Mouse (Mus musculus): Measurements from ENCODE around the gene Fhit. TPM values are rescaled to one million over a fixed set of nuclear protein-coding genes. Genes with fewer than 3 reads are reported as not detected.
"Not testable (repeated sequence)": the region's sequence is repeated elsewhere in the genome, so short reads cannot be mapped to it uniquely, and the experiment has no call there.

The Fhit gene
- 4.3 and 10.4 TPM in 2 replicates for total RNA-seq (2014; fragmentation: Nextera tagmentation)
- total RNA-seq (2017) = 0.62 and 2.1 TPM in 2 replicates

DNA sequence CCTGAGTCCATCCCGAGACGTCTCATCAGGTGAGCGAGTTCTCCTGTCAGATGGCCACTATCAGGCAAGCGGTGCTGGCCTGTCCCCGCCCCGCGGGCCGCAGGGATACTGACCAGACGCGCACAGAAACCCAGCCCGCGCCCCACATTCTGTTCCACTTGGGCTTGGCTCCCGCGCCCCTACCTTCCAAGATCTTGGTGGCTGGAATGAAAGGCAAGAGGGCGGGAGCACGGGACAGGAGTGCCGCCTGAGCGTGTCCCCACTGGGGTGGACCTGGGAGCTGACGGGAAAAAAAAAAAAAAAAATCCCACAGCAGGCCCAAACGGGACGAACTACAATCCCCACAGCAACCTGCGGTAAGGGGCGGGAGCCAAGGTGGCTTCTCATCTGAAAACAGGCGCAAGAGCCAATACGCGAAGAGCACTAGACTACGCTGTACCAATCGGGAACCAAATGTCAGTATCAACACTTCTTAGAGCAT lies at the start of gene Fhit:
TSS of gene Fhit (minus strand) at position 285 of the 481 bp plus-strand sequence.
- peak; percentile 95 for ATAC-seq (replicated peaks; ENCODE audit: poor library complexity, severe bottlenecking)

DNA sequence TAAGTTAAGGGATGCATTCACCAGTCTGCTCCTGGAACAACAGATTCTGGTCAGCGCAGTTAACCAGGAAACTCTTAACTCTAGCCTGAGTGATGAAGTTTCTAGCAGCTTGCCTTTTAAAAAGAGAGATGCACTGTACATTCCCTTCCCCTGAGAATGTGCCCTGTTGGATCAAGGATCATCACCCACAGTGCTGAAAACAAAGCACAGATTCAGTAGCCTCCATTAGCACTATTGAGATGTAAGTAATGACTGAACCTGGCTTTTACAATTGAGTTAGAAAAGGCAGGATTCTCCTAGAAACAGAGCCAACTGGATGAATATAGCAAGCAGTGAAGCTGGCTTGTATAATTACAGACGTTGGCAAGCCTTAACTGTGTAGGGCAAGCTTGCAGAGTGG lies 45.0 kb upstream of the Fhit start:
- ATAC-seq (replicated peaks; ENCODE audit: poor library complexity, severe bottlenecking) = no peak

DNA sequence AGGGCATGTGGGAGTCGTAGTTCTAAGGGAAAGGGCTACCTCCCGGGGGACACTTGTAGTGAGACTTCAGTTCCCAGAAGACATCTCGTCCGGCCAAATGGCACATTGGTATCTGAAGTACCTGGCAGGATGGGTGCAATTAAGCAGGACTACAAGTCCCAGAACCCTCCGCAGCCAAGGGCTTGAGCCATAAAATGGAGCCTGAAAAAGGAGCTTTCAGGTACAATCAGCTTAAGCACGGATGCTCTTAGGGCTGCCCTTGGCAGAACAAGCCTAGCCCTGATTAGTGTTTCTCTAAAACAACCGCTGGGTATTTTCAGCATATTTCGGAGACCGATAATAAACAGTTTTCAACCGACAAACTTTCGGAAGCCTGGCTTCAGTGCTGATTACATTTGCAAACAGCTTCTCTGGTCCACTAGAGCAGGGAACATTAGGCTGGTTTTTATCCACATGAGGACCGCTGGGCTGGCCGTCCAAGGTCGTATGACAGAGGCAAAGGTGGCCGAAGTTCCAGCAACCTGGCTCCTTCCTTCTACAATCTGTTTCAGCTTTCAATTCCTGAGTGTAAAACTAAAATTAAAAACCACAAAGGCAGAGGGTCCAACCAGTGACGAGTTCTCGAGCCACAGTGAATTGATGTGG lies 907 bp downstream of the Fhit start:
- ATAC-seq (replicated peaks; ENCODE audit: poor library complexity, severe bottlenecking) = peak; percentile 73

- no peak for ATAC-seq (replicated peaks; ENCODE audit: poor library complexity, severe bottlenecking)
Measured at GRCm38 (mm10) chr14:11159641-11160040, 2.2 kb downstream of the Fhit start.

DNA sequence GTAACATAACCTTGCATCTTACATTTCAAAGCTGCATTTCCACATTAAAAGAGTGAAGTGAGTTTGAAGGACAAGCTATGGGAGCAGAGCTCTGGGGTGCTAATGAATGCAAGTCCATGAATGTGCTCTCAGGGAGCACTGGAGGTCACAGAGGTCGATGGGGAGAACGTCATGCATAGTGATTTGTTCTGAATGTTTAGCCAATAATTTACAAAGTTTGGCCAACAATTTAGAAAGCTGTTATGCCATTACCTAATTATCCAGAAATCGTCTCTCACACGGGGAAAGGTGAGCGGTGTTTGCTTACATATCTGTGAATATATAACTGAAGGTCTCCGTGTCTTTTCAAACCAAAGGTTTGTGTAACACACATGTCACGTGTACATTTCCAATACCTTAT lies 2.8 kb downstream of the Fhit start:
- ATAC-seq (replicated peaks; ENCODE audit: poor library complexity, severe bottlenecking) = no peak

DNA sequence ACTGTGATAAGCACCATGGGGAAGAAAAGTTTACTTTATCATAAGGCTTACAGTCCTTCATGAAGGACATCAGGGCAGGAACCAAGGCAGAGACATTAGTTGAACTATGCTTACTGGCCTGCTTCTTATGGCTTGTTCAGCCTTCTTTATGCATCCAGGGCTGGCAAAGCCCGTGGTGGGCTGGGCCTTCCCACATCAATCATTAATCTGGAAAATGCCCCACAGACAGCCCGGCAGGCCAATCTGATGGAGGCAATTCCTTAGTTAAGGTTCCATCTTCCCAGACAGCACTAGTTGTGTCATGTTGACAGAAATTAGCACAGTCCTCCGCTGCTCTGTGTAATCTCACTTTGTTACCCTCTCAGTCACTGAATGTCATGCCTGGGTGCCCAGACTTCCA lies 4.1 kb downstream of the Fhit start:
- ATAC-seq (replicated peaks; ENCODE audit: poor library complexity, severe bottlenecking) = no peak

DNA sequence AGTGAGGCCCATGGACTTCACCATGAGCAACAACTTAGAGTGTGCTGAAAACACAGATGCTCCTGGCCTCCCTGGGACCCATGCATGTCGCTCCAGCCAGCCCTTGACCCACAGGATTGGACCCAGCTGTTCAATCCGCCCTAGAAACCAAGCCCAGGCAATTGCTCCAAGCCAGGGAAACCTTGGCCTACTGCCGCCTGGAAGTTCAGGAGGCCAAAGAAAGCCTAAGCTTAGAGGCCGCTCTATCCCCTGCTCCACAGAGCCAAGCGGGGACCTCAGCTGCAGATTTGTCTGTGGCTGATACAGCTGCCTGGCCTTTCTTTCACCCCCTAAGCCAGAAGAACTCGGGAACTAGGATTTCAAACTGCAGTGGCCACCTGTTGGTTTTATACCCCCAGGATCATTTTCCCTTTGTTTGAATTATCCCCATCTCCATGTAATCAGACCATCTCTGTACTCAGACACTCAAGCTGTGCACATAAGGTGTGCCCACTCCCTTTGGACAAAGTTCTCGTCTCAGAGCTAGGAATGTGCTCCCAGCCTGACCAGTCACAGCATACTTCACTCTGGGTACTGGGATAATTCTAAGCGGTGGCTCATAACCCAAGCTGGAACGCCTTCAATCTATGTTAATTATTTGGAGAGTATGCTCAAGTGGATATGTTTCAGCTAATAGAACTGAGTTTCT lies 10.1 kb downstream of the Fhit start:
- no peak for ATAC-seq (replicated peaks; ENCODE audit: poor library complexity, severe bottlenecking)

DNA sequence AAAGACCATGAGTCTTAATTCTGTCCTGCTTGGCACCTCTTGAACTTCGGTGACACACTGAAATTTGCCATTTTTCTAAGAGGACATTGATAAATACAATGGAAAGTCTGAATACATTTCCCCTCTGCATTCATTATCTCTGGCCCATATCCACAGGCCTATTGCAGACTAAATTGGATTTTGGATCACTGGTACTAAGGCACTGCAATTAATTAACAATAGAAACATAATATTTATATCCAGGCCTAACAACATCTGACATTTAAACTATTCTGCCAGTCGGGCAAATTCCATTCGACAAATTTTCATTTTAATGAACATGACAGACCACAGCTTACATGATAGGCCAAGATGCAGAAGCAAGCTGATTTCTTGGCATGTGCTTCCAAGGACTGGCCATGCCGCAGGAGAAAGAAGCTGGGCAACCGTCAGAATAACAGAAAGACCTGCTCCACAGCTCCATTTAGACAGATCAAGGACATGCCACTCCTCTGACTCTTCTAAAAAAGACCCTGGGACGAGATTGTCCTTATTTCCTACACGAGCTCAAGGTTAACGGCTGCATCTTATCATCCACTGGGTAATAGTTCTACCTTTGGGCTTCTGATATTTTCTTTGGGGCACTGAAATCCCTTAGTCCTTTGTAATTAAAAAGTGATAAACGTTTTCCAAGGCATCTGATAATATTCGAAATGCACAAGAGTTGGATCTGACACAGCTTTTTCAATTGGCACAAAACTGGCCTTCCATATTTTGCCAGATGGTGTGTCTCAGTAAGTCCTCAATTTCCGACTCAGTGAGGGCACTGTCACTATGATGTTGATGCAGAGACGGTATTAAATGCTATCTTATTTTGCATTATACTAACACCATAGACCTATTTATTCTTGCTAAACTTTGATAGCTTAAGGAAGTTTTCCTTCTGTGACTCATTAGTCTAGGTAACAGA lies 27.8 kb downstream of the Fhit start:
- ATAC-seq (replicated peaks; ENCODE audit: poor library complexity, severe bottlenecking) = no peak

DNA sequence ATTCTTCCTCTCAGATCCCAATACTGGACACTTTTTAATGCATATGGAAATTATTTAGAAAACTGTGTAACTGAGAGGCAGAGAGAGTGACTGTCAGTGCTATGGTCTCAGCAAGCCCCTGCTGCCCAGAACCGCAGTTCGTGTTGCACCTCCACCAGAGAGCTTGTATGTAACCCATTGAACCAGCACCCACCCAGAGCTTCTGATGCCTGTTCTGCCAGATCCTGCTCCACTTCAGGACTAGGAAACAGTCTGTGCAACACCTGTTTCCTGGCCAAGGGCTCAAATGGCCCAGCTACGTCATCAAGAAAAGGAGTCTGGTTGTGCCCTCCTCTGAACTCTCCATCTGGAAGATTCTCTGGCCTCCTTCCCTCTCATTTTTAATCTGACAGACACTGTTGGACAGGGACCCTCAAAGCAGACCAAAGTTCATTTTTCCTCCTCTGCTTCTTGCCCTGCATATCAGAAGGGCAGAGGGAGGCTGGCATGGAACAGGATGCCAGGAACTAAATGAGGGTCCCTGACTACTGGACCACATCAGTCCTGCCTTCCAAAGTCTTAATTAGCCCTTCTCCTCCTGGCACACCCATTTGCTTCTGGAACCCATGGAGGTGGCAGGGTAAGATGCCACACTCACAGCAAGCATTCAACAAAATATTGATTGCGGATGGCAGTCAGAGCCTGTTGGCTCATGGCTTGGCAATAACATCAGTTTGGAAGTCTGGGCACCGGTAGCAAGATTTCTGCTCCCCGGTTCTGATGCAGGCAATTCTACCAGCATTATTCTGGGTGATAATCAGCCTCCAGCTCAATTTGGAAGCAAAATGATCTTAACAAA lies 29.0 kb downstream of the Fhit start:
- ATAC-seq (replicated peaks; ENCODE audit: poor library complexity, severe bottlenecking) = no peak

DNA sequence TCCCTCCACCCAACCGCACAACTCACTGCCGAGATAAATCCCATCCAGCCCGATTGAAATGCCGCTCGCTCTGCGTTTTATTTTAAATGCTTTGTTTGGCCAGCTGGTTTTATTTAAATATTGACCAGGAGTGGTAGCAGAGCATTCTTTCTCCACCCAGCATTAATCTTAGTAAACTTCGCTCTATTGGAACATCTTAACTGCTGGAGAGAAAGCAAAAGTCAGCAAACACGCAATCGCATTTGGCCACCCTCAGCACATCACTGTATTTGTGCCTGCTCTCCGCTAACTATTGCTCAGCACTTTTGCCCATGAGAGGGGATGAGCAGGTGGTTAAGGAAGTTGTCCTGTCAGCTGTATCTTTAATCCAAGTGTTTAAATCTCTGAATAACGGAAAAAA lies 36.7 kb downstream of the Fhit start:
- no peak for ATAC-seq (replicated peaks; ENCODE audit: poor library complexity, severe bottlenecking)

DNA sequence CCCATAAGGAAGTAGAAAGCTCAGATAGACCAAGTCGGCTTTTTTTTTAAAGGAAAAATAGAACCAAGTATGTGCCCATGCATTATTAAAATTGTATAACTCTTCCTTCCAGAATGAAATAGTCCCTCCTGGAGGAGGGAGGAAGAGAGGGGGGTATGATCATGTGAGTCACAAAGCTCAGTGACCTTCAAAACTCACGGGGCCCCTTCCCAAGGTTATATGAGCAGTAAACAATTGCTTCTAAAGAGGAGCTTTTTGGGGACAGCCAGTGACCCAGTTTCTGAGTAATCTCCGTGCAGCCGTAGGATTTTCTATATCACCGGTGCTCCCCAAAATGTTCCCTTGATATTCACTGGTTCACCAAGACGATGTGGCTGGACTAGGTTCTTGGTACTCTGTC lies 42.8 kb downstream of the Fhit start:
- ATAC-seq (replicated peaks; ENCODE audit: poor library complexity, severe bottlenecking) = no peak

GRCm38 (mm10) chr14:11085596-11085995 lies 76.2 kb downstream of the Fhit start:
- ATAC-seq (replicated peaks; ENCODE audit: poor library complexity, severe bottlenecking) = no peak

DNA sequence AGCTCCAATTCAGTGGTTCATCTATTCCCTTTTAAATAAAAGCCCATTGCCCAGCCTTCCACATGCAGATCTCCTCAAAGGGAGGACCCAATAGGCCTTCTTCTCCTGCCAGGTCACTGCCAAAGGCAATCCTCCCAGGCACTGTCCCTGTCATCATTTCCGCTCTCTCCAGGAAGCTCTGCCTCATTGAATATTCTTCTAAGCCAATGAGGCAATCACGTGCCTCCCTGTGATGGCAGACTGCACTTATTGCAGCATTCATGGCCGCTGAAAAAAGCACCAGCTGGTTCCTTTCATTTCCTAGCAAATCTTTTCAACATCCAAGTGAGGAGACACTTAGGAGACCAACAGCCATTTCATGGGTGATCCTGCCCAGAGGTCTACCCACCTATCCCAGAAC lies 77.9 kb downstream of the Fhit start:
- ATAC-seq (replicated peaks; ENCODE audit: poor library complexity, severe bottlenecking) = no peak

DNA sequence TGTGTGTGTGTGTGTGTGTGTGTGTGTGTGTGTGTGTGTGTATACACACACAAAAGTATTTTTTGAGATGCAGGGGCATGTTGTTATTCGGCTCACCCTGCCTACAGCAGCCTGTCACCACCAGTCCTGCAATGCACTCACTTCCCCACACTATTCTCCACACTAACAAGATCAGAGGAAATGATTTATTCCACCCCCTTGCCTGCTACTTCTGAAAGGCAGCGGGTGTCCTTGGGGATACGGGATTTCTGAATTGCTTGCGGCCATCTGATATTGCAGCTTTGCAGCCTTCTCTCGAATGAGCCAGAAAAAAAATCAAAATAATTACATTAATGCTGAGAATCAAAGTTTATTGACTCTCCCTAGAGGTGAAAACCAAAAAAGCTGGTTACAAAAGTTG lies 78.4 kb downstream of the Fhit start:
- ATAC-seq (replicated peaks; ENCODE audit: poor library complexity, severe bottlenecking) = no peak

DNA sequence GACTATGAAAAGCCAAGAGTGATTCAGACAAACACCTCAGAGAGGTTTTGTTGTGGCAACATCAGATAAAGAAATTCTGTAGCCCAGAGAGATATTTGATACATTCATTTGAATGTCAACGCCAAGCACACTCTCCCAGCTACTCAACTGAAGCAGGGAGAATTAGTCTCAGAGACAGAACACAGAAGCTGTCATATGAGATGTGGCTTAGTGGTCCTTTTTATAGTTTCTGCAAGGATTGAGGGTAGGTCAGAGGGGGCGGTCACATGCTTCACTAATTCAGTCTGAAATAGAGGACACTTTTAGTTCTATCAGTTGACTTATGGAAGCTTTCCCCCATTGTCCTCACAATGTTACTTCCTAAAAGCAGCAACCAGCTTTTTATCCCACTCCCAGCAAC lies 98.2 kb downstream of the Fhit start:
- no peak for ATAC-seq (replicated peaks; ENCODE audit: poor library complexity, severe bottlenecking)

- no peak for ATAC-seq (replicated peaks; ENCODE audit: poor library complexity, severe bottlenecking)
Measured at GRCm38 (mm10) chr14:11060221-11060620, 101.6 kb downstream of the Fhit start.

- ATAC-seq (replicated peaks; ENCODE audit: poor library complexity, severe bottlenecking) = not testable (repeated sequence)
Measured at GRCm38 (mm10) chr14:11039503-11040300, 122.1 kb downstream of the Fhit start.

GRCm38 (mm10) chr14:11021391-11021790 lies 140.4 kb downstream of the Fhit start:
- ATAC-seq (replicated peaks; ENCODE audit: poor library complexity, severe bottlenecking) = no peak

DNA sequence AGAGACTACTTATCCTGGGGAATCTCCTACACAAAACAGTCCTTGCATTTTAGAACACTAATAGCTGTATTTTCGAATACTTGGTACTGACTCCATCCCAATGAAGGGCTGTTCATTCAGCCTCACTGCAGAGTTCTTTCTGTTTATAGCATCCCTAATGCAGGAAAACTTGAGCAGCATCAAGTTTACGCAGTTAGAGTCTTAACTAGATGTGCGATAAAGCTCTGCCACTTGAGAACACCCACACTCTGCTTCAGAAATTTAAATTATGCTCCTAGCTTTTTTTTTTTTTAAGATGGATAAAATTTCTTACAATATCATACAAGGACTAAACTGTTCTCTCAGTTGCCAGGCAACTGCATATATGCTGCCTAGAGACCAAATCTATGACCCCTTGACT lies 183.2 kb downstream of the Fhit start:
- no peak for ATAC-seq (replicated peaks; ENCODE audit: poor library complexity, severe bottlenecking)
